ENCODE assay signal across 14 mouse cellular contexts in genomic region chr8:123416944-123417555, GRCm38 (mm10). TPM values are rescaled to one million over a fixed set of nuclear protein-coding genes. Genes with fewer than 3 reads are reported as not detected.
DNase-seq lines count a peak whose midpoint lies in the region; ATAC-seq and TF ChIP-seq lines count a peak whose summit lies in the region.
"Had no signal": no experiment of that assay in that cellular context is flagged by ENCODE, and none has a peak within 500 bp of the region (broad histone marks: within the 10 kb centered on the region; RNA-seq: fewer than 3 reads in every experiment).

No protein-coding gene starts in this region.

- ATAC-seq in intestine, postnatal 0 days: 0 out of 2 replicates have a peak, but pooled peaks have one; percentile 11
- no peak for ATAC-seq in intestine, embryonic 15.5 days
- no peak for ATAC-seq in forebrain, embryonic 16.5 days
- ATAC-seq in liver, postnatal 0 days: 0 out of 2 replicates have a peak, but pooled peaks have one; percentile 5
- no peak for ATAC-seq in neural tube, embryonic 13.5 days (ENCODE audit: low read depth)

- no peaks in the 10 kb centered on the region for H3K9me3 ChIP-seq in intestine, postnatal 0 days (ENCODE audit: control insufficient read depth)
- H3K9me3 ChIP-seq in intestine, embryonic 15.5 days: no peaks in the 10 kb centered on the region
- H3K9me3 ChIP-seq in forebrain, embryonic 16.5 days (ENCODE audit: control insufficient read depth, low read length): no peaks in the 10 kb centered on the region
- no peaks in the 10 kb centered on the region for H3K9me3 ChIP-seq in liver, postnatal 0 days (ENCODE audit: low read length)
- H3K9me3 ChIP-seq in neural tube, embryonic 13.5 days: no peaks in the 10 kb centered on the region
- H3K9me3 ChIP-seq: limb, embryonic 13.5 days had no signal

- 62% methylated on average over 8 of the region's 8 CpGs for WGBS in intestine, postnatal 0 days
- 76% methylated on average over 8 of the region's 8 CpGs for WGBS in intestine, embryonic 15.5 days
- 78% methylated on average over 8 of the region's 8 CpGs for WGBS in forebrain, embryonic 16.5 days
- 61% methylated on average over 8 of the region's 8 CpGs for WGBS in liver, postnatal 0 days (ENCODE audit: insufficient replicate concordance)
- WGBS in neural tube, embryonic 13.5 days: 71% methylated on average over 8 of the region's 8 CpGs

- H3K4me2 ChIP-seq in intestine, postnatal 0 days (replicated peaks; ENCODE audit: low read depth): no peak overlapping the region
- no peak overlapping the region for H3K4me2 ChIP-seq in intestine, embryonic 15.5 days (replicated peaks)
- peak overlapping the region; percentile 31 for H3K4me2 ChIP-seq in forebrain, embryonic 16.5 days (ENCODE audit: low read length)
- no peak overlapping the region for H3K4me2 ChIP-seq in liver, postnatal 0 days (ENCODE audit: low read depth, low read length)
- peak overlapping the region; percentile 85 for H3K4me2 ChIP-seq in neural tube, embryonic 13.5 days
- H3K4me2 ChIP-seq: limb, embryonic 13.5 days had no signal

- no peak overlapping the region for H3K27ac ChIP-seq in intestine, postnatal 0 days (ENCODE audit: low read depth, low read length)
- no peak overlapping the region for H3K27ac ChIP-seq in intestine, embryonic 15.5 days
- H3K27ac ChIP-seq in forebrain, embryonic 16.5 days (ENCODE audit: low read length): no peak overlapping the region
- no peak overlapping the region for H3K27ac ChIP-seq in liver, postnatal 0 days (ENCODE audit: low read depth)
- H3K27ac ChIP-seq in neural tube, embryonic 13.5 days (replicated peaks): no peak overlapping the region
- H3K27ac ChIP-seq: gastrocnemius, adult 2 months; limb, embryonic 13.5 days had no signal

- H3K27me3 ChIP-seq in intestine, postnatal 0 days (replicated peaks; ENCODE audit: control insufficient read depth, insufficient read depth, low read length): peaks cover 11% of the 10 kb centered on the region
- H3K27me3 ChIP-seq in intestine, embryonic 15.5 days (replicated peaks): peaks cover 24% of the 10 kb centered on the region
- no peaks in the 10 kb centered on the region for H3K27me3 ChIP-seq in forebrain, embryonic 16.5 days (replicated peaks; ENCODE audit: control insufficient read depth, insufficient read depth, low read length)
- H3K27me3 ChIP-seq in liver, postnatal 0 days (ENCODE audit: insufficient read depth, low read length): peaks cover 21% of the 10 kb centered on the region
- no peaks in the 10 kb centered on the region for H3K27me3 ChIP-seq in neural tube, embryonic 13.5 days

- H3K4me3 ChIP-seq in intestine, postnatal 0 days (ENCODE audit: low read depth, low read length): no peak overlapping the region
- H3K4me3 ChIP-seq in intestine, embryonic 15.5 days (replicated peaks): no peak overlapping the region
- H3K4me3 ChIP-seq in forebrain, embryonic 16.5 days (replicated peaks; ENCODE audit: low read length): no peak overlapping the region
- no peak overlapping the region for H3K4me3 ChIP-seq in liver, postnatal 0 days (ENCODE audit: low read depth, low read length)
- H3K4me3 ChIP-seq in neural tube, embryonic 13.5 days: 0 out of 2 replicates have a peak overlapping the region, but pooled peaks have one; percentile 6
- H3K4me3 ChIP-seq: gastrocnemius, adult 2 months; limb, embryonic 13.5 days had no signal

- no peak overlapping the region for H3K9ac ChIP-seq in intestine, postnatal 0 days (ENCODE audit: low read depth, low read length)
- no peak overlapping the region for H3K9ac ChIP-seq in intestine, embryonic 15.5 days
- no peak overlapping the region for H3K9ac ChIP-seq in forebrain, embryonic 16.5 days (replicated peaks; ENCODE audit: low read depth, low read length)
- H3K9ac ChIP-seq in liver, postnatal 0 days (replicated peaks): no peak overlapping the region
- no peak overlapping the region; the same call in none of the 2 replicates for H3K9ac ChIP-seq in neural tube, embryonic 13.5 days
- H3K9ac ChIP-seq: limb, embryonic 13.5 days had no signal

- no peak for TF ChIP-seq CTCF in intestine, postnatal 0 days (IDR thresholded peaks at IDR 0.05; ENCODE audit: low read depth)
- no peak for TF ChIP-seq CTCF in liver, postnatal 0 days (IDR thresholded peaks at IDR 0.05; ENCODE audit: low read depth)

- no peaks in the 10 kb centered on the region for H3K36me3 ChIP-seq in intestine, postnatal 0 days (ENCODE audit: control insufficient read depth, insufficient read depth)
- H3K36me3 ChIP-seq in intestine, embryonic 15.5 days: no peaks in the 10 kb centered on the region
- H3K36me3 ChIP-seq in forebrain, embryonic 16.5 days (ENCODE audit: control insufficient read depth, insufficient read depth): peaks cover 28% of the 10 kb centered on the region
- H3K36me3 ChIP-seq in liver, postnatal 0 days (replicated peaks; ENCODE audit: insufficient read depth, low read length): no peaks in the 10 kb centered on the region
- peaks cover 49% of the 10 kb centered on the region for H3K36me3 ChIP-seq in neural tube, embryonic 13.5 days
- H3K36me3 ChIP-seq: limb, embryonic 13.5 days had no signal

- DNase-seq in liver, postnatal 0 days: peak; percentile 11
- DNase-seq in natural killer cell, adult 2 months (ENCODE audit: low spot score in 2 of 2): no peak
- no peak for DNase-seq in left cerebral cortex, adult 8-10 months (ENCODE audit: low spot score in 2 of 2)
- no peak for DNase-seq in cerebellum, adult 11-12 months
- DNase-seq: adrenal gland, postnatal 14 days; gastrocnemius, adult 2 months; kidney, adult 9 months; right cerebral cortex, postnatal 14 days had no signal

- TF ChIP-seq EP300 in liver, postnatal 0 days (IDR thresholded peaks at IDR 0.05; ENCODE audit: low read depth): no peak

- H3K4me1 ChIP-seq in intestine, postnatal 0 days (replicated peaks; ENCODE audit: control insufficient read depth, insufficient read depth, low read length): no peaks in the 10 kb centered on the region
- H3K4me1 ChIP-seq in intestine, embryonic 15.5 days (replicated peaks): no peaks in the 10 kb centered on the region
- peaks cover 21% of the 10 kb centered on the region for H3K4me1 ChIP-seq in forebrain, embryonic 16.5 days (replicated peaks; ENCODE audit: control insufficient read depth, insufficient read depth, low read length)
- H3K4me1 ChIP-seq in liver, postnatal 0 days (ENCODE audit: insufficient read depth): peaks cover 4% of the 10 kb centered on the region
- peaks cover 44% of the 10 kb centered on the region for H3K4me1 ChIP-seq in neural tube, embryonic 13.5 days (replicated peaks)

RNA-seq across cellular contexts. Expression of gene Tubb3, which starts 5.8 kb away (rescaled TPM):
- 22.5 and 23.9 TPM in 2 replicates for polyA plus RNA-seq in intestine, postnatal 0 days (2015; fragmentation: Nextera tagmentation; extraction: Ambion mirVana)
- polyA plus RNA-seq in intestine, embryonic 15.5 days (2015; fragmentation: Nextera tagmentation; extraction: Ambion mirVana): 59.1 and 63.8 TPM in 2 replicates
- 1,828 and 2,004 TPM in 2 replicates for polyA plus RNA-seq in forebrain, embryonic 16.5 days (2015; fragmentation: Nextera tagmentation; extraction: Ambion mirVana)
- polyA plus RNA-seq in liver, postnatal 0 days (2015; fragmentation: Nextera tagmentation; extraction: Ambion mirVana): 0.20 and 0.24 TPM in 2 replicates
- 1,543 and 1,658 TPM in 2 replicates for polyA plus RNA-seq in neural tube, embryonic 13.5 days (2015; fragmentation: Nextera tagmentation; extraction: Ambion mirVana)
- total RNA-seq in left cerebral cortex, adult 8-10 months (2022): 100 to 1,000 TPM; 381 to 406 (median 387) TPM
- total RNA-seq: gastrocnemius, adult 2 months had no signal

RNA-seq across cellular contexts. Expression of gene Def8, which starts 6.3 kb away (rescaled TPM):
- polyA plus RNA-seq in intestine, postnatal 0 days (2015; fragmentation: Nextera tagmentation; extraction: Ambion mirVana): 16.6 and 18.4 TPM in 2 replicates
- polyA plus RNA-seq in intestine, embryonic 15.5 days (2015; fragmentation: Nextera tagmentation; extraction: Ambion mirVana): 26.0 and 26.4 TPM in 2 replicates
- 43.9 and 48.3 TPM in 2 replicates for polyA plus RNA-seq in forebrain, embryonic 16.5 days (2015; fragmentation: Nextera tagmentation; extraction: Ambion mirVana)
- 10.1 and 11.6 TPM in 2 replicates for polyA plus RNA-seq in liver, postnatal 0 days (2015; fragmentation: Nextera tagmentation; extraction: Ambion mirVana)
- polyA plus RNA-seq in neural tube, embryonic 13.5 days (2015; fragmentation: Nextera tagmentation; extraction: Ambion mirVana): 43.3 and 44.5 TPM in 2 replicates
- 10 to 100 TPM; 54.1 to 61.0 (median 57.0) TPM for total RNA-seq in left cerebral cortex, adult 8-10 months (2022)

RNA-seq across cellular contexts. Expression of gene Mc1r, which starts 10.1 kb away (rescaled TPM):
- polyA plus RNA-seq in intestine, postnatal 0 days (2015; fragmentation: Nextera tagmentation; extraction: Ambion mirVana): not detected in 2 replicates
- polyA plus RNA-seq in intestine, embryonic 15.5 days (2015; fragmentation: Nextera tagmentation; extraction: Ambion mirVana): 0.04 TPM in 1 of 2 replicates, not detected in the other
- 0.09 and 0.12 TPM in 2 replicates for polyA plus RNA-seq in forebrain, embryonic 16.5 days (2015; fragmentation: Nextera tagmentation; extraction: Ambion mirVana)
- polyA plus RNA-seq in liver, postnatal 0 days (2015; fragmentation: Nextera tagmentation; extraction: Ambion mirVana): not detected in 2 replicates
- 0.21 and 0.22 TPM in 2 replicates for polyA plus RNA-seq in neural tube, embryonic 13.5 days (2015; fragmentation: Nextera tagmentation; extraction: Ambion mirVana)
- total RNA-seq in left cerebral cortex, adult 8-10 months (2022): not detected
- total RNA-seq: adrenal gland, postnatal 14 days; gastrocnemius, adult 2 months; heart, postnatal 25 days had no signal

RNA-seq across cellular contexts. Expression of gene Tcf25, which starts 43.5 kb away (rescaled TPM):
- 147 and 178 TPM in 2 replicates for polyA plus RNA-seq in intestine, postnatal 0 days (2015; fragmentation: Nextera tagmentation; extraction: Ambion mirVana)
- 147 and 170 TPM in 2 replicates for polyA plus RNA-seq in intestine, embryonic 15.5 days (2015; fragmentation: Nextera tagmentation; extraction: Ambion mirVana)
- 283 and 303 TPM in 2 replicates for polyA plus RNA-seq in forebrain, embryonic 16.5 days (2015; fragmentation: Nextera tagmentation; extraction: Ambion mirVana)
- 54.1 and 54.9 TPM in 2 replicates for polyA plus RNA-seq in liver, postnatal 0 days (2015; fragmentation: Nextera tagmentation; extraction: Ambion mirVana)
- polyA plus RNA-seq in neural tube, embryonic 13.5 days (2015; fragmentation: Nextera tagmentation; extraction: Ambion mirVana): 317 and 328 TPM in 2 replicates
- total RNA-seq in left cerebral cortex, adult 8-10 months (2022): 100 to 1,000 TPM; 555 to 559 (median 558) TPM

Comparison
In these comparisons a context has a peak if more than half of its experiments do, and no peak if none do; other contexts are left out.
1. ATAC-seq: peak in intestine, postnatal 0 days (single experiment) and liver, postnatal 0 days (single experiment); none in intestine, embryonic 15.5 days (single experiment), forebrain, embryonic 16.5 days (single experiment) and neural tube, embryonic 13.5 days (single experiment).
2. H3K4me2 ChIP-seq: peak in forebrain, embryonic 16.5 days (single experiment) and neural tube, embryonic 13.5 days (single experiment); none in intestine, postnatal 0 days (single experiment), intestine, embryonic 15.5 days (single experiment) and liver, postnatal 0 days (single experiment).
3. RNA of gene Tubb3, which starts 5.8 kb away (polyA plus RNA-seq): 1,828 to 2,004 TPM in forebrain, embryonic 16.5 days and 1,543 to 1,658 TPM in neural tube, embryonic 13.5 days; 59.1 to 63.8 TPM in intestine, embryonic 15.5 days, 22.5 to 23.9 TPM in intestine, postnatal 0 days and 0.20 to 0.24 TPM in liver, postnatal 0 days; every median in the first group is over 10 times any median in the second.